Mouse (Mus musculus) hindbrain, embryonic 14.5 days (tissue): ENCODE measurements around the gene Gm44805. TPM values are rescaled to one million over a fixed set of nuclear protein-coding genes. Genes with fewer than 3 reads are reported as not detected.

Experiments used
- ATAC-seq: fragments of 200-750 bp; cut with Nextera tagmentation; 2 replicates; pipeline ENCODE4 v1.8.0; 2017; ENCODE audit warnings: moderate number of reproducible peaks, mild to moderate bottlenecking, moderate TSS enrichment, moderate library complexity; ENCODE audit not compliant: low FRiP score
- DNase-seq: peaks from one replicate; pipeline ENCODE4 v3.0.0-alpha.2; 2015; ENCODE audit warnings: low spot score
- H3K27ac ChIP-seq: fragments of 300-500 bp; sonication (generic); 2 replicates; pipeline ENCODE4 v1.5.1; 2014; ENCODE audit warnings: mild to moderate bottlenecking, moderate library complexity
- H3K27me3 ChIP-seq: fragments of 300-500 bp; sonication (generic); 2 replicates; pipeline ENCODE4 v1.6.1; 2014; ENCODE audit warnings: mild to moderate bottlenecking, low read length, mixed read lengths; ENCODE audit not compliant: control insufficient read depth, insufficient read depth
- H3K36me3 ChIP-seq: fragments of 300-500 bp; sonication (generic); replicated peaks from 2 replicates; pipeline ENCODE4 v1.6.1; 2014; ENCODE audit not compliant: control insufficient read depth, insufficient read depth
- H3K4me1 ChIP-seq: fragments of 300-500 bp; sonication (generic); replicated peaks from 2 replicates; pipeline ENCODE4 v1.6.1; 2014; ENCODE audit warnings: antibody characterized with exemption, low read length, mixed read lengths; ENCODE audit not compliant: control insufficient read depth, insufficient read depth
- H3K4me2 ChIP-seq: fragments of 300-500 bp; sonication (generic); replicated peaks from 2 replicates; pipeline ENCODE4 v1.6.1; 2014; ENCODE audit warnings: mild to moderate bottlenecking, moderate library complexity
- H3K4me3 ChIP-seq: fragments of 300-500 bp; sonication (generic); replicated peaks from 2 replicates; pipeline ENCODE4 v1.5.1; 2014; ENCODE audit warnings: mild to moderate bottlenecking, low read length
- H3K9ac ChIP-seq: fragments of 300-500 bp; sonication (generic); 2 replicates; pipeline ENCODE4 v1.6.1; 2014
- H3K9me3 ChIP-seq: fragments of 300-500 bp; sonication (generic); 2 replicates; pipeline ENCODE4 v1.6.1; 2016; ENCODE audit warnings: low read length; ENCODE audit not compliant: control insufficient read depth
- WGBS: fragments of 180-500 bp; shearing (Covaris S2); extraction: QIAGEN DNeasy Blood & Tissue Kit; methylation state at CpG from one replicate; pipeline ENCODE4 v1.1.7; 2014; 5-methylcytosine and 5-hydroxymethylcytosine counted together
- polyA plus RNA-seq: library from polyadenylated mRNA; unstranded; fragments of >200 nt; fragmentation: Nextera tagmentation; extraction: Ambion mirVana; gene quantifications from 2 replicates; pipeline ENCODE4 v1.2.1, GENCODE M21; 2014

Gene Gm44805
- polyA plus RNA-seq, 1 experiment from 2014 or later: not detected

DNA sequence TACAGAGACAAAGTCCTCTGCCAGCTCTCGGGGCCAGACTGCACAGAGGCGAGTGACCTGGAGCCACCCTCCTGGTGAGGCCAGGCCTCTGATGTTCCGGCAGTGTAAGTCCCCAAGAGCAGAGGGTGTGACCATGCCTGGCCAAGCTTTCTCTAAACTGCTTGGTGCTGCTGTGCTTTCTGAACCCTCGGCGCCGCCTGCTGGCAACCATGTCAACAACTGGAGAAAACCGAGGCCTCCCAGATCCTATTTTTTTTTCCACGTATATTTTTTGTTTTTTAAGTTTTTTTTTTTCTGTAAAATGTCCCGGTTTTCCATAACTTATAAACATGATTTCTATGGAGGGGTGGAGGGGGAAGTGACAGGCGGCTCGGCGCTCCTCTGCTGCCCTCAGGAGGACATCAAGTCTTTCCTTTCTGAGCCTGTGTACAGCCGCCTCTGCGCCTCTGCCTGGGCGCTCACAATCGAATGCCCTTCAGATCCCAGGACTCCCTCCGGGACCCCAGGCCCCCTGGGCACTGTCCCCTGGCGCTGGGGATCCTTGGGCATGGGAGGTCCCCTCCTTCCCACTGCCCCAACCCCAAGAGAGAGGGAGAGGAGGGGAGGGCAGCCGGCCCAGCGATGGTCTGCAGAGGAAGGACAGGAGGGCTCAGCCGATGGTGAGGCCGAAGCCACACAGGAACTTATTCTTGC, 20.0 kb upstream of the Gm44805 start:
- ATAC-seq (peak; percentile 21; the same call in 1 of the 2 replicates), DNase-seq (peak; percentile 70)
- 31% methylated on average over 22 of the region's 22 CpGs for WGBS
- Histone ChIP-seq H3K4me3 (no peak overlapping the region), H3K27me3 (no peaks in the 10 kb centered on the region), H3K36me3 (peaks cover 33% of the 10 kb centered on the region), H3K9me3 (no peaks in the 10 kb centered on the region), H3K27ac (no peak overlapping the region; the same call in 1 of the 2 replicates), H3K4me2 (no peak overlapping the region), H3K4me1 (peaks cover 18% of the 10 kb centered on the region), H3K9ac (no peak overlapping the region)

DNA sequence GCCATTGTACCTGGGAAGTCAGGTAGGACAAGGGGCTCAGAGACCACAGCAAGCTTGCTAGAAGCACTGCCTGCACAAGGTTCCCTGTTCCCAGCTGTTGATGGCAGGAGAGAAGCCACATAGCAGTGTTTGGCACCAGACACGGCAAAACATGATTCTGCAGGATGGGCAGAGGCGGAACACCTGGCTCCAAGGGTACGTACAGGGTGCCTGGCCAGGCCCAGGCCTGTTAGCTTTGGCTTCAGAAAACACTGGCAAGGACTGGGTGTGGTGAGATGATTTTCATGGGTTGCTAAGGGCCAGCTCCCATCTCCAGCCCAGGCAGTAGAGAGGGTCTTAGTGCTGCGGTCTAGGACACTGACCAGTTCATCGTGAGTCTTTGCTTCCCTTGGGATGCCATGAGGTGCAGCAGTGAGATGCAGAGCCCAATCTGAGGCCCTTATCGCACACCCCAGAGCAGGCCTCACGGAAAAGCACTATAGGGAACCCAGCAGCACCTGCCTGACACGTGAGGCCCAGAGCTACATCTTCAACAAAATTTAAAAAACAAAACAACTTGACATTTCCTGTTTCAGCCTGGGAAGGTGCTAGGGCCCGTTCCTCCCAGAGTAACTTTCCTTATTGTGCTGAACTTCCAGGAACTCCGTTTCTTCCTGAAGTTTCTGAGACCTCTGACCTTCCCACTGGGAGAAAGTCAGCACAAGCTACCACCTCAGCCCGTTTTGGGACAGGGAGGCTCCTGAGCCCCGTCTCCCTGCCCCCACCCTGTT, 19.3 kb upstream of the Gm44805 start:
- peaks cover 18% of the 10 kb centered on the region for H3K4me1 ChIP-seq
- no peaks in the 10 kb centered on the region for H3K9me3 ChIP-seq
- ATAC-seq (no peak), DNase-seq (no peak)
- no peak overlapping the region for H3K9ac ChIP-seq
- H3K36me3 ChIP-seq: peaks cover 33% of the 10 kb centered on the region
- no peaks in the 10 kb centered on the region for H3K27me3 ChIP-seq
- no peak overlapping the region for H3K4me2 ChIP-seq
- H3K4me3 ChIP-seq: no peak overlapping the region
- no peak overlapping the region for H3K27ac ChIP-seq
- 61% methylated on average over 12 of the region's 12 CpGs for WGBS

DNA sequence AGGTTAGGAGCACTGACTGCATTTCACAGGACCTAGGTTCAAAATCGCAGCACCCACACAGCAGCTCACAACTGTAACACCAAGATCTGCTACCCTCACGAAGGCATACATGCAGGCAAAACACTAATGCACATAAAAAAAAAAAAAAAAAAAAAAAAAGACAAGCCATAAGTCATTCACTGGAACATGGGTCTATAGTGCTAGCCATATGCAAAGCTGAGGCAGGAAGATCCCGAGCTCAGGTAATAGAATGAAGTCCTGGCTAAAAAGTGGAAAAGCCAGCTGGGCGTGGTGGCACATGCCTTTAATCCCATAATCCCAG, 18.6 kb upstream of the Gm44805 start:
- Histone ChIP-seq H3K4me3 (no peak overlapping the region), H3K9me3 (no peaks in the 10 kb centered on the region), H3K27ac (no peak overlapping the region), H3K27me3 (no peaks in the 10 kb centered on the region), H3K4me1 (peaks cover 18% of the 10 kb centered on the region), H3K9ac (no peak overlapping the region), H3K4me2 (no peak overlapping the region), H3K36me3 (peaks cover 26% of the 10 kb centered on the region)
- ATAC-seq: no peak
- WGBS: 82% methylated on average over 4 of the region's 4 CpGs
- DNase-seq: no peak

DNA sequence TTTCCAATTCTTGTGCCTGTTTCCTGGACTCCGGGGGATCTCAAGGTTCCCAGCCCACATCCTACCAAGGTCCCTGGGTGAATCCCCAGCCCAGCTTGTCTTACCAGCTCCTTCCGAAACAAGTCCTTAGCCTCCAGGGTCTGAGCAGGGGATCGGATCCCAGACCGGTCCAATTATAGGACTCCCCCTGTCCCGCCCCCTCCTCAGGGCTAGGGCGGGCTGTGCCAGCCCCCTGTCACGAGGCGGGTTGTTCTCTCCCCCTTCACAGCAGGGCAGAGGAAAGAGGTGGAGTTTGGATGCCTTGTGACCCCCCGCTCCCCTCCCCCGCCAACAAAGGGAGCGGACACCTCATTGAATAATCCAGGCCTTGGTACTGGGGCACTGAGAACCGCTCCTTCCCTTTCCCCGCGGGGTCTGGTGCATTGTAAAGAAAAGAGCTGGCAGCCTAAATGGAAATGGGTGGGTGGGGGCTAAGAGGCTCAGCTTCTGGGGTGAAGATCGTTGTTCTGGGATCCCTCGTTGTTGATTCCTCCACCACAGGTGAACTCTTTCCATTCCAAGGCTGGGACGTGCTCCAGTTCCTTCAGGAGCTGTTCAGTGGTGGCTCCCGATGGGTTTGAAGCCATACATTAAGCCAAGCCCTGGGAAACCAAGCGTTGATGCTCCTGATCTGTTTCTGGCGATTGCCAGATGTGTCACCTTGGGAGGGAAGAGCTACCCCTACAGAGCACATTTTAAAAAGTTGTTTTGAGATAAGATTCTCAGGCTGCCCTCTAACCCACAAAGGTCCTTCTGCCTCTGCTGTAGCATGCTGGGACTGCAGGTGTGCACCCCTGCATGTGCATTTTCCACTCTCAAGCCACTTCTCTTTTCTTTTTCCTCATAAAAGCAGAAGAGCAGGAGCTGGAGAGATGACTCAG, 17.9 kb upstream of the Gm44805 start, which contains the start of gene Apoe:
Gene Apoe (minus strand): TSS at position 282 of the 920 bp plus-strand sequence.
- DNase-seq (no peak), ATAC-seq (peak; percentile 52)
- under 1% methylated on average over 19 of the region's 20 CpGs for WGBS
- H3K4me1 ChIP-seq: peaks cover 18% of the 10 kb centered on the region
- H3K27me3 ChIP-seq: no peaks in the 10 kb centered on the region
- peaks cover 23% of the 10 kb centered on the region for H3K36me3 ChIP-seq
- peak within 1 kb of the TSS; percentile 28 for H3K4me3 ChIP-seq
- H3K27ac ChIP-seq: no peak within 1 kb of the TSS
- H3K9ac ChIP-seq: peak within 1 kb of the TSS; percentile 44
- H3K4me2 ChIP-seq: peak within 1 kb of the TSS; percentile 48
- H3K9me3 ChIP-seq: no peaks in the 10 kb centered on the region

DNA sequence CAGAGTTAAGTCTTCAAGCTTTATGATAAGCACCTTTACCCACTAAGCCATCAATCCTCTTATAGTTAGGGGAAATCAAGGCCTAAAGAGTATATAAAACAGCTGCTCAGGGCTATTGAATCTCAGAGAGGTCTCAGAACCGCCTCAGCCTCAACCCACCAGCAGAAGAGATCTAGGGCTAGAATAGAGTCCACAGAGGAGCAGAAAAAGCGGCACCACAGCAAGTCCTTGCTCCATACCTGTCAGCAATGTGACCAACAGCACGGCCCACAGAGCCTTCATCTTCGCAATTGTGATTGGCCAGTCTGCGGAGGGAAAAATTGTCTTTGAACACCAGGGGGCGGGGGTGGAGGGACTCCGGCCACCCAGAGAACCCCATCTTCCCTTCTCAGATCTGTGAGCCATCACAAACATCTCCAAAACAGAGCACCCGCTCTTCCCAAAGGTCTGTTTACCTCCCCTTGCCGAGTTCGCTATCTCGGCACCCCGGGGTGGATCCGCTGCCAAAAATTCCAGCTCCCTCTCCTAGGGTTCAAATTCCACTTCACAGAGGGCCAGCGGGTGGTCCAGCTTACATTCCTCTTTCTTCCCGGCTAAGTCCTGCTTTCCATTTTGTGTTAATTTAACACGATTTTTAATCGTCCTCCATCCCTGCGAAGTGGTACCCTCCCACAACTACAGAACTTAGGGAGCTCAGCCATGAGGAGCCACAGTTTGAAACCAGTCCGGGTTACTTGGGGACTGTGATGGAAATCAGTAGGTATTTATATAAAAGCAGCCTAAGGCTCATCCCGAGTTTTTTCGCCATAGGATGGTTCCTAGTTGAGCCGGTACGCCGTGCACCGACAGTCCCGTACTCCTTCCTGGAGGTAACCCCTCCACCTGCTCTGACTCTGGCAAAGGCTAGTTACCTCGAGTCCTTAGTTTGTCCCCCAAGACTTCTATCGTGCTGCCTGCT, 17.0 kb upstream of the Gm44805 start:
- H3K9me3 ChIP-seq: no peaks in the 10 kb centered on the region
- no peak overlapping the region for H3K27ac ChIP-seq
- peak overlapping the region; percentile 44 for H3K9ac ChIP-seq
- H3K27me3 ChIP-seq: no peaks in the 10 kb centered on the region
- peak overlapping the region; percentile 48 for H3K4me2 ChIP-seq
- H3K36me3 ChIP-seq: peaks cover 16% of the 10 kb centered on the region
- DNase-seq: no peak
- no peak for ATAC-seq
- H3K4me1 ChIP-seq: peaks cover 20% of the 10 kb centered on the region
- 2% methylated on average over 28 of the region's 28 CpGs for WGBS
- peak overlapping the region; percentile 28 for H3K4me3 ChIP-seq

DNA sequence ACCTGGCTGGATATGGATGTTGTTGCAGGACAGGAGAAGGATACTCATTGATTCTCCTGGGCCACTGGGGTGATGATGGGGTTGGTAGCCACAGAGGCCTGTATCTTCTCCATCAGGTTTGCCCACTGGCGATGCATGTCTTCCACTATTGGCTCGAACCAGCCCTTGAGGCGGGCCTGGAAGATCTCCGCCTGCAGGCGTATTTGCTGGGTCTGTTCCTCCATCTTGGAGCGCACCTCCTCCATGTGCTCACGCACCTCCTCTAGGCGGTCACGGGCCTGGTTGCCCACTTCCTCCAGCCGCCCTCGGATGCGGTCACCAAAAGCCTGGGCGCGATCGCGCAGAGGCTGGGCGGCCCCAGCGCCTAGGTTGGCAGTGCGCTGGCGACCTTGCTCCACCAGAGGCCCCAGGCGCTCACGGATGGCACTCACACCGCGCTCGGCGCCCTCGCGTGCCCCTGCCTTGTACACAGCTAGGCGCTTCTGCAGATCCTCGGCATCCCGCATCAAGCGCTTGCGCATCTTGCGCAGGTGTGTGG, 15.2 kb upstream of the Gm44805 start:
- Histone ChIP-seq H3K4me2 (no peak overlapping the region), H3K4me3 (no peak overlapping the region), H3K27ac (no peak overlapping the region), H3K36me3 (0 out of 2 replicates have a peak, but pooled peaks cover 1% of the 10 kb centered on the region), H3K27me3 (no peaks in the 10 kb centered on the region), H3K9ac (no peak overlapping the region), H3K4me1 (peaks cover 20% of the 10 kb centered on the region), H3K9me3 (no peaks in the 10 kb centered on the region)
- ATAC-seq: no peak
- no peak for DNase-seq
- 95% methylated on average over 34 of the region's 34 CpGs for WGBS

DNA sequence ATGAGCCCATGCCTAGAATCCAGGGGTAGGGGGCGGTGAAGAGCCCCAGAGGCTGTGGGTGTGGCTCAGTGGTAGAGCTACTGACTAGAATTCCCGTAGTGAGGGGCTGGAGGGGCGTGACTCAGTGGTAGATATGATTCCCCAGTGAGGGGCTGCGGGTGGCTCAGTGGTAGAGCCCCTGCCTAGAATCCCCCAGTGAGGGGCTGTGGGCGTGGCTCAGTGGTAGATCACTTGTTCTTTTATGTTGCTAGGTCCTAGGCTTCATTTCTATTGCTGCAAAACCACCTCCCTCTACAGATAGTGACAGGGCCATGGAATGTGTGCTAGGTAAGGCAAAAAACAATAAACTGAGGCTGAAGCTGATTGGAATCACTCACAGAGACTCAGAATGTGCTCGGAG, 14.7 kb upstream of the Gm44805 start:
- H3K4me2 ChIP-seq: no peak overlapping the region
- ATAC-seq: no peak
- 87% methylated on average over 6 of the region's 6 CpGs for WGBS

DNA sequence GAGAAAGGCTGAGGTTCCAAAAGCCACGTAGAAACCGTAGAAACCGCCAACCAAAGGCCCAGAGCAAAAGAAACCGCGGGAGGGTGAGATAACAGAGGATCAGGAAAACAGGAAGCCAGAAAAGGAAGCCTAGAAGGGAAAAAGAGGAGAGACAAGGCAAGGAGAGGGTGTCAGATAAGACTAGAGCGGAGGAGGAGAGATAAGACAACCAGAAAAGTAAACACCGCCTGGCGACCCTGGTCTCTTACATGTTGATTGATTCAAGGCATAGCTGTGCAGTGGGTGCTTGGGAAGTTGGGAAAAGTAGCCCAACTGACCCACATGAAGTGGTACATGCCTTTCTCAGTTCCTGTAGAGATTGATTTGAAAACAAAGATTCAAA, 14.0 kb upstream of the Gm44805 start:
- no peak overlapping the region for H3K4me2 ChIP-seq
- no peaks in the 10 kb centered on the region for H3K9me3 ChIP-seq
- H3K9ac ChIP-seq: no peak overlapping the region
- no peak for ATAC-seq
- no peaks in the 10 kb centered on the region for H3K36me3 ChIP-seq
- H3K4me3 ChIP-seq: no peak overlapping the region
- peaks cover 20% of the 10 kb centered on the region for H3K4me1 ChIP-seq
- DNase-seq: no peak
- H3K27ac ChIP-seq: no peak overlapping the region
- H3K27me3 ChIP-seq: no peaks in the 10 kb centered on the region
- 58% methylated on average over 8 of the region's 8 CpGs for WGBS

More for the DNA sequence above, 14.7 kb upstream of the Gm44805 start:
- Histone ChIP-seq H3K9me3 (no peaks in the 10 kb centered on the region), H3K27me3 (no peaks in the 10 kb centered on the region), H3K36me3 (no peaks in the 10 kb centered on the region), H3K4me3 (no peak overlapping the region), H3K4me1 (peaks cover 20% of the 10 kb centered on the region), H3K9ac (no peak overlapping the region), H3K27ac (no peak overlapping the region)
- DNase-seq: no peak
